Mouse (Mus musculus) stomach, postnatal 0 days (tissue): ENCODE measurements around the gene Cenpf. TPM values are rescaled to one million over a fixed set of nuclear protein-coding genes. Genes with fewer than 3 reads are reported as not detected.

Source experiments
- ATAC-seq: fragments of 200-750 bp; cut with Nextera tagmentation; 2 replicates; pipeline ENCODE4 v1.8.0; 2017; ENCODE audit not compliant: low FRiP score, low TSS enrichment
- DNase-seq: peaks from one replicate; pipeline ENCODE4 v3.0.0-alpha.2; 2016; ENCODE audit warnings: low spot score
- H3K27ac ChIP-seq: fragments of 300-500 bp; sonication (generic); replicated peaks from 2 replicates; pipeline ENCODE4 v1.5.1; 2014; ENCODE audit warnings: mild to moderate bottlenecking, control low read depth
- H3K27me3 ChIP-seq: fragments of 300-500 bp; sonication (generic); 2 replicates; pipeline ENCODE4 v1.6.1; 2014; ENCODE audit warnings: low read length; ENCODE audit not compliant: control insufficient read depth, insufficient read depth
- H3K36me3 ChIP-seq: fragments of 300-500 bp; sonication (generic); 2 replicates; pipeline ENCODE4 v1.6.1; 2014; ENCODE audit warnings: low read length, mixed read lengths; ENCODE audit not compliant: control insufficient read depth, insufficient read depth
- H3K4me1 ChIP-seq: fragments of 300-500 bp; sonication (generic); replicated peaks from 2 replicates; pipeline ENCODE4 v1.6.1; 2014; ENCODE audit warnings: antibody characterized with exemption; ENCODE audit not compliant: control insufficient read depth, insufficient read depth
- H3K4me2 ChIP-seq: fragments of 300-500 bp; sonication (generic); replicated peaks from 2 replicates; pipeline ENCODE4 v1.6.1; 2014; ENCODE audit warnings: low read depth, mild to moderate bottlenecking, control low read depth, moderate library complexity
- H3K4me3 ChIP-seq: fragments of 300-500 bp; sonication (generic); 2 replicates; pipeline ENCODE4 v1.5.1; 2014; ENCODE audit warnings: low read depth, low read length, control low read depth
- H3K9ac ChIP-seq: fragments of 300-500 bp; sonication (generic); 2 replicates; pipeline ENCODE4 v1.6.1; 2014; ENCODE audit warnings: mild to moderate bottlenecking, low read length, control low read depth, mixed read lengths
- H3K9me3 ChIP-seq: fragments of 300-500 bp; sonication (generic); 2 replicates; pipeline ENCODE4 v1.6.1; 2016; ENCODE audit warnings: low read length; ENCODE audit not compliant: control insufficient read depth
- CTCF ChIP-seq: IDR thresholded peaks from 2 replicates; pipeline ENCODE4 v1.5.1; 2016; ENCODE audit warnings: antibody characterized with exemption, low read depth, mild to moderate bottlenecking, moderate library complexity
- EP300 ChIP-seq: optimal IDR thresholded peaks from 2 replicates; pipeline ENCODE3; 2016; ENCODE audit warnings: antibody characterized with exemption
- WGBS: fragments of 180-500 bp; shearing (Covaris S2); extraction: QIAGEN DNeasy Blood & Tissue Kit; methylation state at CpG from one replicate; pipeline ENCODE4 v1.1.7; 2014; 5-methylcytosine and 5-hydroxymethylcytosine counted together
- polyA plus RNA-seq: library from polyadenylated mRNA; unstranded; fragments of >200 nt; fragmentation: Nextera tagmentation; extraction: Ambion mirVana; gene quantifications from 2 replicates; pipeline ENCODE4 v1.2.1, GENCODE M21; 2015

Gene Cenpf
- polyA plus RNA-seq, 1 experiment from 2014 or later, result 21.7 TPM

DNA sequence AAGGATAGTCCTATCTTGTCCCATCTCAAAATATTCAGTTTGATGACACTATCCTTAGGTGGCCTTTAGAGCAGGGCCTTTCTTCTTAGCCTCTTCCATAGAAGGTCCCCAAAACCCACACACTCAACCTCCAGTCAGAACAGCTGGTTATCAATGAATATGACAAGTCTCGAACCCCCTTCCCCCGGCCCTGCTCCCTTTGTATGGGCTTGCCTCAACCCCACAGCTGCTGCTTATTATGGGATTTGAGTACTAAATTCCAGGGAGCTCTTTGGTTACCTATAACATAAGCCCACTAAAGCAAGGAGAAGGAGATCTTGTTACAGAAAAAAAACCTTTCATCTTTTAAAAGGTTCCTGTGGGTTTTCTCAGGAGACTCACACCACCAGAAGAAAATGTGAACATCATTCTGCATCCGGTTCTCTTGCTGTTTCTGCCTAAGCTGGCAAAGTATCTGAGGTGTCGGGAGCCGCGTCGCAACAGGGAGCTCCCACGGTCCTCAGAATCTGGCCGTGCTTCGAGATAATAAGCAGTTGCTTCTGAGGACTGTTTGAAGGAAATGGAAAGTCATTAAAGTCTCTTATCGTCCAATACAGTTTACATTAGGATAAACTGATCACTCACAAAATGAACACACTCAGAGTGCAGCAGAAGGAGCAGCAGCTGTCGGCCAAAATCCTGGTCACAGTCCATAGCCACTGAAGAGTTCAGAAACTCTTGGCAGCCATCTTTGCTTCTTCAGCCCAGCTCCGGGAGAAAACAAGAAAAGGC lies 68.7 kb downstream of the Cenpf start:
- H3K9ac ChIP-seq, result no peak overlapping the region
- no peak overlapping the region for H3K4me3 ChIP-seq
- no peaks in the 10 kb centered on the region for H3K36me3 ChIP-seq
- DNase-seq, result peak; percentile 21
- no peaks in the 10 kb centered on the region for H3K27me3 ChIP-seq
- TF ChIP-seq EP300 (no peak), CTCF (no peak)
- H3K4me2 ChIP-seq, result no peak overlapping the region; the same call in 1 of the 2 replicates
- H3K9me3 ChIP-seq, result no peaks in the 10 kb centered on the region
- H3K27ac ChIP-seq, result no peak overlapping the region
- no peaks in the 10 kb centered on the region for H3K4me1 ChIP-seq
- ATAC-seq, result peak; percentile 58; the same call in 1 of the 2 replicates
- WGBS, result 20% methylated on average over 13 of the region's 13 CpGs

DNA sequence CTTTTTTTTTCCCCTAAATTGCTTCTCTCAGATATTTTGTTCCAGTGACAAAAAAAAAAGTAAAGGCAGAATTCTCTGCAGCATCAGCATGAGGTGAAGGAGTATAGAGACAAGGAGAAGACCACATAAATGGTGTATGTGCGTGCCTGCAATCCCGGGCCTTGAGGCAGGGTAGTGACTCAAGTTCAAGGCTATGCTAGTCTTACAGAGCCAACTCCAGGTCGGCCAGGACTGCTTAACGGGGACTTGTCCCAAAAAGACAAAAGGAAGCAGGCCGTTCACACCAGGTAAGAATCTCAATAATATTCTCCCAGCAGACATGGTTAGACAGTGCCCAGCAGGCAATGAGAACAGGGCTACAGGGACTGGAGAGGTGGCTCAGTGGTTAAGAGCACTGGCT lies 70.5 kb downstream of the Cenpf start:
- no peaks in the 10 kb centered on the region for H3K9me3 ChIP-seq
- H3K27me3 ChIP-seq, result no peaks in the 10 kb centered on the region
- no peaks in the 10 kb centered on the region for H3K4me1 ChIP-seq
- no peak for TF ChIP-seq CTCF
- no peak for TF ChIP-seq EP300
- no peak overlapping the region for H3K9ac ChIP-seq
- no peak overlapping the region for H3K4me3 ChIP-seq
- WGBS, result 92% methylated on average over 5 of the region's 5 CpGs
- H3K4me2 ChIP-seq, result no peak overlapping the region
- DNase-seq (no peak), ATAC-seq (no peak)
- no peak overlapping the region for H3K27ac ChIP-seq
- H3K36me3 ChIP-seq, result no peaks in the 10 kb centered on the region

- no peak overlapping the region for H3K4me2 ChIP-seq
- H3K27me3 ChIP-seq, result no peaks in the 10 kb centered on the region
- TF ChIP-seq EP300 (no peak), CTCF (no peak)
- H3K4me3 ChIP-seq, result no peak overlapping the region
- no peaks in the 10 kb centered on the region for H3K36me3 ChIP-seq
- ATAC-seq (no peak), DNase-seq (no peak)
- H3K4me1 ChIP-seq, result no peaks in the 10 kb centered on the region
- 72% methylated on average over 7 of the region's 7 CpGs for WGBS
- H3K9me3 ChIP-seq, result no peaks in the 10 kb centered on the region
- H3K9ac ChIP-seq, result no peak overlapping the region
- no peak overlapping the region for H3K27ac ChIP-seq
Observed at GRCm38 (mm10) chr1:189615246-189615645, 72.6 kb downstream of the Cenpf start.

GRCm38 (mm10) chr1:189613076-189613475 lies 74.8 kb downstream of the Cenpf start:
- Histone ChIP-seq H3K9ac (no peak overlapping the region), H3K9me3 (no peaks in the 10 kb centered on the region), H3K27ac (no peak overlapping the region), H3K27me3 (no peaks in the 10 kb centered on the region), H3K4me1 (no peaks in the 10 kb centered on the region), H3K36me3 (no peaks in the 10 kb centered on the region), H3K4me3 (no peak overlapping the region), H3K4me2 (no peak overlapping the region)
- no peak for ATAC-seq
- TF ChIP-seq EP300 (no peak), CTCF (no peak)
- DNase-seq, result no peak
- WGBS, result 40% methylated on average over 7 of the region's 7 CpGs

- no peaks in the 10 kb centered on the region for H3K9me3 ChIP-seq
- no peaks in the 10 kb centered on the region for H3K4me1 ChIP-seq
- H3K4me2 ChIP-seq, result no peak overlapping the region
- WGBS, result 59% methylated on average over 4 of the region's 4 CpGs
- no peaks in the 10 kb centered on the region for H3K27me3 ChIP-seq
- no peak for DNase-seq
- H3K27ac ChIP-seq, result no peak overlapping the region
- no peak overlapping the region for H3K4me3 ChIP-seq
- H3K36me3 ChIP-seq, result no peaks in the 10 kb centered on the region
- no peak overlapping the region for H3K9ac ChIP-seq
- TF ChIP-seq EP300 (no peak), CTCF (no peak)
- no peak for ATAC-seq
Observed at GRCm38 (mm10) chr1:189611775-189612174, 76.1 kb downstream of the Cenpf start.

- Histone ChIP-seq H3K4me2 (no peak overlapping the region), H3K4me1 (no peaks in the 10 kb centered on the region), H3K27me3 (no peaks in the 10 kb centered on the region), H3K27ac (no peak overlapping the region), H3K4me3 (no peak overlapping the region), H3K9me3 (no peaks in the 10 kb centered on the region), H3K36me3 (no peaks in the 10 kb centered on the region), H3K9ac (no peak overlapping the region)
- DNase-seq (no peak), ATAC-seq (no peak)
- TF ChIP-seq CTCF, result no peak
- no peak for TF ChIP-seq EP300
- 19% methylated on average over 5 of the region's 5 CpGs for WGBS
Observed at GRCm38 (mm10) chr1:189608640-189609039, 79.2 kb downstream of the Cenpf start.
